Mouse (Mus musculus): Measurements from ENCODE around the gene Slc35c2. TPM values are rescaled to one million over a fixed set of nuclear protein-coding genes. Genes with fewer than 3 reads are reported as not detected.

Slc35c2 gene
- total RNA-seq, 2 experiments from 2014 or later = 33.0 to 34.1 TPM

GRCm38 (mm10) chr2:165238416-165239145, 49.1 kb downstream of the Slc35c2 start:
- peak; percentile 33 for DNase-seq

GRCm38 (mm10) chr2:165234613-165235291, 52.9 kb downstream of the Slc35c2 start, which contains the start of gene Cdh22:
Gene Cdh22, minus strand, starts transcription at chr2:165234853.
- DNase-seq = peak; percentile 78

- no peak for DNase-seq
Observed at GRCm38 (mm10) chr2:165234291-165234612, 53.4 kb downstream of the Slc35c2 start.

- peak; percentile 82 for DNase-seq
Observed at GRCm38 (mm10) chr2:165233491-165234290, 54.0 kb downstream of the Slc35c2 start.

GRCm38 (mm10) chr2:165229050-165229449, 58.6 kb downstream of the Slc35c2 start:
- no peak for DNase-seq

Other genes starting within 250 kb of the Slc35c2 start
- gene Cd40, start 232.2 kb downstream of the Slc35c2 start, total RNA-seq (2021) = 1 to 10 TPM; 2.9 to 3.3 TPM
- gene 1700025C18Rik, start 197.1 kb downstream of the Slc35c2 start, total RNA-seq (2021) = not detected
- 1 to 10 TPM; 1.1 to 1.2 TPM for gene Cdh22, start 53.0 kb downstream of the Slc35c2 start, total RNA-seq (2021)
- gene Elmo2, start 38.6 kb upstream of the Slc35c2 start, total RNA-seq (2021) = 10 to 100 TPM; 27.0 to 34.7 TPM
- not detected for gene Zfp663, start 80.9 kb upstream of the Slc35c2 start, total RNA-seq (2021)
- gene Zfp334, start 100.4 kb upstream of the Slc35c2 start, total RNA-seq (2021) = 1 to 10 TPM; 5.1 to 6.0 TPM
- under 1 TPM; 0.30 to 0.51 TPM for gene Ocstamp, start 112.5 kb upstream of the Slc35c2 start, total RNA-seq (2021)
- 10 to 100 TPM; 17.4 to 38.9 TPM for gene Slc13a3, start 185.4 kb upstream of the Slc35c2 start, total RNA-seq (2021)
- 10 to 100 TPM; 13.8 to 16.8 TPM for gene Trp53rka, start 205.5 kb upstream of the Slc35c2 start, total RNA-seq (2021)
- 1 to 10 TPM; 1.7 to 2.3 TPM for gene Slc2a10, start 215.9 kb upstream of the Slc35c2 start, total RNA-seq (2021)

All from adrenal gland, postnatal 10 days (tissue).